Mouse (Mus musculus) left cerebral cortex, adult 11 months (tissue): ENCODE results near the gene Art3.
A peak's percentile ranks its signal among the peaks of the same experiment; 100 is the strongest.

Experiments used
- DNase-seq: peaks from one replicate; pipeline ENCODE4 v3.0.0; 2022; ENCODE audit warnings: low spot score

Gene Art3

GRCm38 (mm10) chr5:92424126-92424525 is 92.5 kb downstream of the Art3 start:
- no peak for DNase-seq

GRCm38 (mm10) chr5:92430723-92431122 is 99.1 kb downstream of the Art3 start:
- DNase-seq: no peak

- DNase-seq: no peak
These were observed 100.0 kb downstream of the Art3 start for GRCm38 (mm10) chr5:92431611-92432010.

- DNase-seq: no peak
These were observed 102.4 kb downstream of the Art3 start for GRCm38 (mm10) chr5:92434070-92434469.

- DNase-seq: no peak
These were observed 103.0 kb downstream of the Art3 start for GRCm38 (mm10) chr5:92434571-92434985.

- DNase-seq: peak; percentile 96
These were observed 103.5 kb downstream of the Art3 start, which contains the start of gene Nup54 for GRCm38 (mm10) chr5:92435025-92435584. TSS of gene Nup54 (minus strand) at chr5:92435219.

- no peak for DNase-seq
These were observed 106.9 kb downstream of the Art3 start for GRCm38 (mm10) chr5:92438540-92438939.

GRCm38 (mm10) chr5:92441494-92441893 is 109.9 kb downstream of the Art3 start:
- DNase-seq: no peak

- no peak for DNase-seq
These were observed 111.3 kb downstream of the Art3 start for GRCm38 (mm10) chr5:92442914-92443313.

- DNase-seq: no peak
These were observed 113.4 kb downstream of the Art3 start for GRCm38 (mm10) chr5:92445016-92445415.

GRCm38 (mm10) chr5:92446736-92447135 is 115.1 kb downstream of the Art3 start:
- DNase-seq: no peak

GRCm38 (mm10) chr5:92452876-92453275 is 121.2 kb downstream of the Art3 start:
- no peak for DNase-seq

- DNase-seq: no peak
These were observed 125.8 kb downstream of the Art3 start for GRCm38 (mm10) chr5:92457410-92457809.

GRCm38 (mm10) chr5:92458726-92459125 is 127.1 kb downstream of the Art3 start:
- no peak for DNase-seq

GRCm38 (mm10) chr5:92461321-92461720 is 129.7 kb downstream of the Art3 start:
- DNase-seq: peak; percentile 25
